Mouse (Mus musculus) left cerebral cortex, adult 18-20 months (tissue): ENCODE results near the gene Stac. TPM values are rescaled to one million over a fixed set of nuclear protein-coding genes. Genes with fewer than 3 reads are reported as not detected.

Experiments used
- DNase-seq, 2 experiments: peaks; one replicate each; pipeline ENCODE4 v3.0.0; 2021 to 2022; ENCODE audit warnings: low spot score in 2 of 2, mixed read lengths in 1 of 2
- total RNA-seq, 2 experiments: library from RNA; stranded (reverse); gene quantifications; 2 replicates each; pipeline ENCODE4 v1.2.3; 2021

The Stac gene
- total RNA-seq, 2 experiments from 2014 or later = 1.1 to 1.4 TPM

GRCm38 (mm10) chr9:111522226-111522625 lies 167.9 kb downstream of the Stac start:
- no peak for DNase-seq

- no peak for DNase-seq
Measured at GRCm38 (mm10) chr9:111515536-111515935, 174.6 kb downstream of the Stac start.

GRCm38 (mm10) chr9:111514586-111515473 lies 175.3 kb downstream of the Stac start:
- peak in 1 of 2 experiments; percentile 22 for DNase-seq
